Mouse (Mus musculus) stomach, embryonic 14.5 days (tissue): ENCODE data around the gene Ptprg. TPM values are rescaled to one million over a fixed set of nuclear protein-coding genes. Genes with fewer than 3 reads are reported as not detected.

ENCODE experiments used
- ATAC-seq: fragments of 200-750 bp; cut with Nextera tagmentation; 2 replicates; pipeline ENCODE4 v1.8.0; 2017; ENCODE audit warnings: low read depth, moderate TSS enrichment; ENCODE audit not compliant: insufficient number of reproducible peaks, insufficient read depth, low FRiP score
- H3K27ac ChIP-seq: fragments of 300-500 bp; sonication (generic); 2 replicates; pipeline ENCODE4 v1.5.1; 2014; ENCODE audit warnings: mild to moderate bottlenecking, low read length, moderate library complexity, mixed read lengths
- H3K27me3 ChIP-seq: fragments of 300-500 bp; sonication (generic); 2 replicates; pipeline ENCODE4 v1.6.1; 2014; ENCODE audit warnings: low read length, control low read depth, mixed read lengths; ENCODE audit not compliant: control insufficient read depth, insufficient read depth
- H3K36me3 ChIP-seq: fragments of 300-500 bp; sonication (generic); 2 replicates; pipeline ENCODE4 v1.6.1; 2014; ENCODE audit warnings: mild to moderate bottlenecking, control low read depth, low read length, moderate library complexity, mixed read lengths; ENCODE audit not compliant: control insufficient read depth, insufficient read depth
- H3K4me1 ChIP-seq: fragments of 300-500 bp; sonication (generic); 2 replicates; pipeline ENCODE4 v1.6.1; 2014; ENCODE audit warnings: low read length, control low read depth, mixed read lengths; ENCODE audit not compliant: control insufficient read depth, insufficient read depth
- H3K4me2 ChIP-seq: fragments of 300-500 bp; sonication (generic); replicated peaks from 2 replicates; pipeline ENCODE4 v1.6.1; 2014; ENCODE audit warnings: low read depth, low read length, control low read depth
- H3K4me3 ChIP-seq: fragments of 300-500 bp; sonication (generic); 2 replicates; pipeline ENCODE4 v1.5.1; 2014; ENCODE audit warnings: low read depth, low read length, control low read depth
- H3K9ac ChIP-seq: fragments of 300-500 bp; sonication (generic); replicated peaks from 2 replicates; pipeline ENCODE4 v1.6.1; 2014; ENCODE audit warnings: low read depth, mild to moderate bottlenecking, control low read depth, low read length, moderate library complexity, mixed read lengths
- H3K9me3 ChIP-seq: fragments of 300-500 bp; sonication (generic); 2 replicates; pipeline ENCODE4 v1.6.1; 2016; ENCODE audit warnings: low read depth, low read length, control low read depth; ENCODE audit not compliant: control insufficient read depth
- WGBS: fragments of 180-500 bp; shearing (Covaris S2); extraction: QIAGEN DNeasy Blood & Tissue Kit; methylation state at CpG from one replicate; pipeline ENCODE4 v1.1.7; 2014; 5-methylcytosine and 5-hydroxymethylcytosine counted together
- polyA plus RNA-seq: library from polyadenylated mRNA; unstranded; fragments of >200 nt; fragmentation: Nextera tagmentation; extraction: Ambion mirVana; gene quantifications from 2 replicates; pipeline ENCODE4 v1.2.1, GENCODE M21; 2014

Gene Ptprg
- polyA plus RNA-seq, 1 experiment from 2014 or later, result 31.3 TPM

- Histone ChIP-seq H3K4me3 (peak overlapping the region; percentile 84), H3K4me1 (peaks cover 17% of the 10 kb centered on the region), H3K9ac (peak overlapping the region; percentile 85), H3K27ac (peak overlapping the region; percentile 98), H3K36me3 (no peaks in the 10 kb centered on the region), H3K9me3 (no peaks in the 10 kb centered on the region), H3K27me3 (no peaks in the 10 kb centered on the region), H3K4me2 (peak overlapping the region; percentile 98)
- ATAC-seq, result peak; percentile 19
- WGBS, result 2% methylated on average over 33 of the region's 33 CpGs
Observed at GRCm38 (mm10) chr14:11552521-11553272, 635 bp upstream of the Ptprg start.

GRCm38 (mm10) chr14:11553679-11554305, 460 bp downstream of the Ptprg start:
- peak; percentile 64 for ATAC-seq

DNA sequence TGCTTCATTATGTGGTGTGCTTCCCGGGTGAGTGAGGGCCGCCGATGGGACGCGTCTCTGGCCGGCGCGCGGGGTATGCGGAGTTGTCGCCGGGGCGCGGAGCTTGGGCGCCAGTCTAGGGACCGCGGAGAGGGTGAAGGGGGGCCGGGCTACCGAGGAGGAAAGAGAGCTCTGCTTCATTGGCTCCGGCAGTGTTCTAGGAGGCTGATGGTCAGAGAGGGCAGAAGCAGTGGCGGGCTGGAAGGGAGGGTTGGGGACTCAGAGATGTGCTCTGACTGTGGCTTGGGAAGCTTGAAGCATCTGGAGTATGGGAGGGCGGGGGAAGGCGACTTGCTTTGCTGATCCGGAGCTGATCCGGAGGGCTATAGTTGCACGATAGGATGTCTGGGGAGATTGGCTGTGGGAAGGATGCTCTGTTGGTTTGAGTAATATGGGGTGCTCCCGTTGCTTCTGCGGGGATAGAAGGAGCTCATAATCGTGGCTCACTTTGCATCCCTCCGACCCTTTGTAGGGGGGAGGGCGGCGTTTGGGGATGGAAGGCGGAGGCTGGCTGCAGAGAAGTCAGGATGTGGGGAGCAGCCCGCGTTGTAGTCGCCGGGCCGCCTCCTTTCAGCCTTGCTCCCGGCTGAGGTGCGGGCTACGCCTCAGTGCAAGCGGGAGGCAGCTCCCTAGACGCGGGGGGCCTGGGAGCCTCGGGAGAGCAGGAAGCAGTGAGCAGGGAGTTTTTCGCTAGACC, 1.1 kb downstream of the Ptprg start:
- ATAC-seq, result peak; percentile 43; the same call in 1 of the 2 replicates
- Histone ChIP-seq H3K4me1 (peaks cover 17% of the 10 kb centered on the region), H3K4me3 (peak overlapping the region; percentile 84), H3K36me3 (no peaks in the 10 kb centered on the region), H3K9ac (peak overlapping the region; percentile 85), H3K4me2 (peak overlapping the region; percentile 98), H3K9me3 (no peaks in the 10 kb centered on the region), H3K27me3 (no peaks in the 10 kb centered on the region), H3K27ac (peak overlapping the region; percentile 98)
- under 1% methylated on average over 46 of the region's 46 CpGs for WGBS

More at GRCm38 (mm10) chr14:11553679-11554305, 460 bp downstream of the Ptprg start:
- Histone ChIP-seq H3K4me2 (peak overlapping the region; percentile 98), H3K36me3 (no peaks in the 10 kb centered on the region), H3K27ac (peak overlapping the region; percentile 98), H3K9ac (peak overlapping the region; percentile 85), H3K27me3 (no peaks in the 10 kb centered on the region), H3K9me3 (no peaks in the 10 kb centered on the region), H3K4me1 (peaks cover 17% of the 10 kb centered on the region), H3K4me3 (peak overlapping the region; percentile 84)
- WGBS, result under 1% methylated on average over 48 of the region's 57 CpGs

GRCm38 (mm10) chr14:11555061-11555501, 1.7 kb downstream of the Ptprg start:
- ATAC-seq, result no peak
- Histone ChIP-seq H3K4me1 (peaks cover 17% of the 10 kb centered on the region), H3K27me3 (no peaks in the 10 kb centered on the region), H3K9ac (peak overlapping the region; percentile 85), H3K9me3 (no peaks in the 10 kb centered on the region), H3K27ac (peak overlapping the region; percentile 98; the same call in 1 of the 2 replicates), H3K4me2 (peak overlapping the region; percentile 98), H3K4me3 (peak overlapping the region; percentile 84), H3K36me3 (no peaks in the 10 kb centered on the region)
- under 1% methylated on average over 17 of the region's 17 CpGs for WGBS

DNA sequence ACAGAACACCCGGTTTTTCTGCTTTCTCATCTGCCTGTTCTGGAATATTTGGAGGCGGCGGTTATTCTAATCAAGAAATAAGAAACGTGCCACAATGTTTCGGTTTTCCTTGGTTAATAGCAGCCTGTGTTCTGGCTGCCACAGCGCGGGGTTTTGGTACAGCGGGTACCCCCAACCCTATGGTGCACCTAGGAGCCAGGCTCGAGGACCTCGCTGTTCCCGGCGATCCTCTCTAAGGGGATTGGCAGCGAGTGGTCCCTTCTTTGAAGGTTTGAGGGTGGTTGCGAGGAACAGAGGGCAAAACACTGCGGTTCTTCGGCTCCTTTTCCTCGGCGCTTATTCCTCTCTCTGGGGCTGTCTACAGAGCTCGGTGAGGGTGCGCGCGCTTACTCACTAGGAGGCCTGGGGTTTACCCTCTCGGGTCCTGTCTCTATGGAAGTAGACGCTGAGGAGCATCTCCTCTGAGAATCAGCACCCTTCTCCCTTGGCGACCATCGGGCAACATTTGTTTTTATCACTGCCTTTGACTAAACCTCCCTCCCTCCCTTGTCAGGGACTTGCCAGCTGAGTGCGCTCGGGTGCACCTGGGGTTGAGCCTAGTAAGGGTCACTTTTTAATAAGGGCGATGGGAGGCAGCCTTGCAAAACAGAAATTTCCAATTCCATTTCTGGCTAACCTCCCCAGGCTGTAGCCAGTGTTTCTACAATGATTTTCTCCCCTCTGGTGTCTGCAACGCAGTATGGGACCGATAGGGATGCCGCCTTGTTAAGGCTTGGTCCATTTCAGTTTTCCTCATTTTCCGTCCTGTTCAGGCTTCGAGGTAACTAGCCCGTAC, 2.4 kb downstream of the Ptprg start:
- Histone ChIP-seq H3K36me3 (no peaks in the 10 kb centered on the region), H3K9me3 (no peaks in the 10 kb centered on the region), H3K27me3 (no peaks in the 10 kb centered on the region), H3K27ac (0 out of 2 replicates have a peak overlapping the region, but pooled peaks have one; percentile 98), H3K4me3 (peak overlapping the region; percentile 84), H3K4me2 (peak overlapping the region; percentile 98), H3K9ac (peak overlapping the region; percentile 85), H3K4me1 (peaks cover 17% of the 10 kb centered on the region)
- WGBS, result under 1% methylated on average over 35 of the region's 35 CpGs
- ATAC-seq, result no peak

GRCm38 (mm10) chr14:11556356-11557130, 3.2 kb downstream of the Ptprg start:
- H3K9me3 ChIP-seq, result no peaks in the 10 kb centered on the region
- 3% methylated on average over 26 of the region's 26 CpGs for WGBS
- H3K4me1 ChIP-seq, result peaks cover 21% of the 10 kb centered on the region
- H3K36me3 ChIP-seq, result no peaks in the 10 kb centered on the region
- no peak overlapping the region for H3K9ac ChIP-seq
- no peak for ATAC-seq
- no peaks in the 10 kb centered on the region for H3K27me3 ChIP-seq
- peak overlapping the region; percentile 84 for H3K4me3 ChIP-seq
- H3K27ac ChIP-seq, result no peak overlapping the region
- peak overlapping the region; percentile 98 for H3K4me2 ChIP-seq

- H3K27me3 ChIP-seq, result no peaks in the 10 kb centered on the region
- H3K27ac ChIP-seq, result no peak overlapping the region
- no peak overlapping the region for H3K9ac ChIP-seq
- no peaks in the 10 kb centered on the region for H3K9me3 ChIP-seq
- no peak for ATAC-seq
- no peak overlapping the region for H3K4me3 ChIP-seq
- peaks cover 21% of the 10 kb centered on the region for H3K4me1 ChIP-seq
- H3K4me2 ChIP-seq, result no peak overlapping the region
- H3K36me3 ChIP-seq, result no peaks in the 10 kb centered on the region
Observed at GRCm38 (mm10) chr14:11558496-11558895, 5.2 kb downstream of the Ptprg start.
